Mouse (Mus musculus) common myeloid progenitor, adult 5-6 weeks (primary cell): ENCODE data around the gene Coro7. TPM values are rescaled to one million over a fixed set of nuclear protein-coding genes. Genes with fewer than 3 reads are reported as not detected.
"Not testable (repeated sequence)": the region's sequence is repeated elsewhere in the genome, so short reads cannot be mapped to it uniquely, and the experiment has no call there.

ENCODE experiments used
- ATAC-seq: replicated peaks from 2 replicates; pipeline ENCODE4 v1.8.0; 2016; ENCODE audit warnings: low read depth, mild to moderate bottlenecking, moderate TSS enrichment, inconsistent platforms; ENCODE audit not compliant: poor library complexity, severe bottlenecking
- total RNA-seq: library from RNA; stranded (forward); fragments of 200-1000, 187-1606 nt; gene quantifications from 2 replicates; pipeline ENCODE4 v1.2.3, GENCODE M21; 2017

Gene Coro7
- total RNA-seq, 1 experiment from 2014 or later = 35.4 TPM

DNA sequence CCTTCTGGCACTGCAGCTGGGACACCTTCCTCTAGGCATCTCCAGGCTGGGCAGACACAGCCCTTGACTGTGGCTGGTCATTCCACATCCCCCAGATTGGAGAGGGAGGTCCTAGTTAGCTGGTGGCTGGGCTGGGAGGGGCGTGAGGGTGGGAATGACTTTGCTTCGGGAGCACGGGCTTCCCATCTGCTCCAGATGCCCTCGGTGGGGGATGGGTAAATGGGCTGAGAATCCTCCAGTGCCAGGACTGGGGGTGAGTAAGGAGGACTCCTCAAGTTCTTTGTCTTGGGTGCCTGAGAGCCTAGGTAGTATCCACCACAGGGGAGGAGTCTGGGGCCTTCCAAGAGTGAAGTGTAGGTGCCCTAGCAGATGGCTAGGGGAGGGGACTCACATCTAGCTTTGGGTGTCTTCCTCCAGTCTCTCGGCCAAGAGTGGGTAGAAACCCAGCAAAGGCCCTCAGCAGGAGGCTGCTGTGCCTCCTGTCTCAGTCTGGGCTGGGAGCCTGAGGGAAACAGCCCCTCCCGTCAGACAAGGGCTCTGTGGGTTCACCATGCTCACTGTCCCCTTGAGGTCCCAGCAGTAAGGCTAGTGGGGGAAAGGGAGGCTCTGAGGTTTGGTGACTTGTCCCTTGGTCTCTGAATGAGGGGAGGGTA, 80.6 kb downstream of the Coro7 start:
- no peak for ATAC-seq

DNA sequence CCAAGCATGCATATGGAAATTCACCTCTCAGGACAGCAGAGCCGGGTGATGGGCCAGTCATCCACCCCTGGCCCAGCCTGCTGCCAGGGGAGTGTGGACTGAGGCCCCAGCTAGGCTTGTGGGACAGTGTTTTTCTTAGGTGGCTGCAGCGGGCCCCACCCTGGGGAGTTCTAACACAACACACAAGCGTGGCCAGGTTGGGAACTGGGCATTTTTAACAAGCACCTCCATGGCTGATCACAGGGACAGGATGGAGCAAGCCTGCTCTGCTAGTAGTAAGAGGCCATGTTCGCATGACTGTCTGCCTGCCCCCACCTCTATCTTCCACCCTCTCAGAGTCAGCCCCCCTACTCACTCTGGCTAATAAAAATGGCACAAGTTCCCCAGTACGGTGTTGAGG, 81.5 kb downstream of the Coro7 start:
- ATAC-seq = no peak

DNA sequence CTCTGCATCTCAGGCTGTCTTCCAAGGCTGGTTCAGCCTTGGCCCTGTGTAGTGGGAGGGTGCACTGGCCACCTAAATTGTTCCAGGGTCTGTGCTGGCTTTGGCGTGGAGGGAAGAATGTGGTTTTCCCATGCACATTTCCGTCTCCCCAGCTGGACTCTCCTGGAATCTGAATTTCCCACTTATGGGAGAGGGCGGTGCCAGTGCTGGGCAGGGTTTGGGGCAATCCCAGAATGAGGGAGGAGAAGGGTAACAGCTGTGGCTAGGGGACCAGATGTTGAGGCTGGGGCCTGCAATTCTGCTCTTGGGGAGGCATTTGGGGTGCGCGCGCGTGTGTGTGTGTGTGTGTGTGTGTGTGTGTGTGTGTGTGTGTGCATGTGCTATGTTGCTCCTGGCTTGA, 82.3 kb downstream of the Coro7 start:
- no peak for ATAC-seq

DNA sequence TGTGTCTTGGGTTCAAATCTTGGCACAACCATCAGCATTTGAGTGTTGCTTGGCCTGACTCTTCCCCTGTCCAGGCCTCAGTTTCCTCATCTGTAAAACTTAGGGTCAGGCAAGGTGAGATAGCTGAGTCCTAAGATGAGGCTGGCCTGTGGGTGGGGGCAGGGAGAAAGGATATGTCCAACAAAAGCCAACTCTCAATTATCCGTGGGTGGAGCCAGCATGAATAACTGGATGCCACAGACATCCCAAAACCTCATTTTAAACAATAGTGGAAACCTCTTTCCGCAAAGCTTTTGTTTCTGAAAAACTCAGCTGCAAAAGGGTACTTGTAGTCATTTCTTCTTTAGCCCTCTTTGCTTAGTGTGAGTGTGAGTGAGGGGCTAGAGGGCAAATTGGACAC, 82.7 kb downstream of the Coro7 start:
- ATAC-seq = no peak

DNA sequence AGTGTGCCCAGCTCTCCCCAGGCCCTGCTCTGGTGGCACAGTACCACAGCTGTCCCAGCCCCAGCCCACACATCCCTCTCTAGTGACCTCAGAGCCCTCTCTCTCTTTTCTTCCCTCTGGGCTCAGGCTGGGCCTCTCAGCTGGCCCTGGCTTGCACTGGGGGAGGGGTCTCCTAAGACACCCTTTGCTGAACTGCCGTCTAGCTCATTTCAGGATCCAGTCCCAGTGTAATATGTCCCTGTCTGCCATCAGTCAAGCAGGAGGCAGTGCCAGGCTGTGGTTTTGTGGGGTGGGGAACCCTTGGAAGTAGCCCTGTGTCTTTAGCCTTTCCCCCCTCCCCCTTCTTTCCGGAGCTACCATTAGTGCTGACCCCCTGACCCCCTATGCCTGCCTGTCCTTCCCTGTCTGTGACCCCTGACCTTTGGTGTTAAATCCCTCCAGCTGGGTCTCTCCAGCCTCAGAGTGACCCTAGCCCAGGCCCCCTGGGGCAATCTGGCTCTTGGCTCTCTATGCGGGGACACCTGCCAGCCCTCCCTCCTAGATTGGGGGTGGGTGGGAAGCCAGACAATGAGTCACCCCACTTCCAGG, 83.3 kb downstream of the Coro7 start:
- no peak for ATAC-seq

DNA sequence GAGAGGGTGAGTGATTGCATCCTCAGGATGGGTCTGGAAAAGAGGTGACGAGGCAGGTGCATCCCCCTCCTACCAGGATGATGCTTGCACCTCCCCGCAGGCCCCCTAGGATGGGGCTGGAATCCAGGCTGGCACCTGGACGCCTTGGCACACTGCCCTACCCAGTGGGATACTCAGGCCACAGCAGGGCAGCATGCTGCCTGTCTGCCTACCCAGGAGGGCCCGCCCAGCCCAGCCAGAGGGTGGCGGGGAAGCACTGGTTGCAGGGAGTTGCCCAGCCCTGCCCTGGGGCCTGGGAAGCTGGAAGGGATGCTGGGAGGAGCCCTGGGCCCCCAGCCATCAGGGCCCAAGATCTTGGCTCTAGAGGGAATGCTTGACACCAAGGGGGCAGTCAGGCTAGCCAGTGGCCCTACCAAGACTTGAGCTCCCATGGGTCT, 84.0 kb downstream of the Coro7 start:
- no peak for ATAC-seq

DNA sequence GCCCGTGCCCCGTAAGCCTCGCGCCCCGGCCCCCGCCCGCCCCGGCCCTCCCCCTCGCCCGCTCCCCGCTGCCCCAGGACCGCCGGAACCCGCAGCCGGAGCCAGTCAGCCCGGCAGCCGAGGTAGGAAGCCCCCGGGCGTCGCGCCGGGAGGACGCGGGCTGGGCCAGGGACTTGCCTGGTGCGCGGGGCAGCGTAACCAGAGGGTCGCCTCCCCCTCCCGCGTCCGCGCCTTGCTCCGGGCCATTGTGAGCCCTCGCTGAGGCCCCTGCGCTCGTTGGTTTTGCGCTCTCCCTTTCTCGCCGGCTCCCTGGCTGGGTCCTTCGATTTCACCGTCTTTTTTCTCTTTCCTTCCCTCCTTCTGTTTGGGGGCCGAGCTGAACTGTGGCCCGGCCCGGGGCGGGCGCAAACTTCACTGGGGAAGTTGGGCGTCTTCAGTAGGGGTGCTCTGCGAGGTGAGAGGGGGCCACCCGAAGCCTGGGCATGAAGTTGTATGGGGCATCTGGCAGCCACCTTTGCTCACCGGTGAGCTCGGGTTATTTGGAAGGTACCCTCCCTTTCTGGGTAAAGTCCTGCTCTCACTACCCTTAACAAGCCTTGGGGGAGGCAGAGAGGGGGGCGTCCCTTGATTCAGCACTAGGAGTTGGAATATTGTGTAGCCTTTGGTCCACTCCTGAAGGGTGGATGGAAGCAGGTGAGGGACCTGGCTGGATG, 84.6 kb downstream of the Coro7 start:
- ATAC-seq = no peak; the same call in 1 of the 2 replicates

DNA sequence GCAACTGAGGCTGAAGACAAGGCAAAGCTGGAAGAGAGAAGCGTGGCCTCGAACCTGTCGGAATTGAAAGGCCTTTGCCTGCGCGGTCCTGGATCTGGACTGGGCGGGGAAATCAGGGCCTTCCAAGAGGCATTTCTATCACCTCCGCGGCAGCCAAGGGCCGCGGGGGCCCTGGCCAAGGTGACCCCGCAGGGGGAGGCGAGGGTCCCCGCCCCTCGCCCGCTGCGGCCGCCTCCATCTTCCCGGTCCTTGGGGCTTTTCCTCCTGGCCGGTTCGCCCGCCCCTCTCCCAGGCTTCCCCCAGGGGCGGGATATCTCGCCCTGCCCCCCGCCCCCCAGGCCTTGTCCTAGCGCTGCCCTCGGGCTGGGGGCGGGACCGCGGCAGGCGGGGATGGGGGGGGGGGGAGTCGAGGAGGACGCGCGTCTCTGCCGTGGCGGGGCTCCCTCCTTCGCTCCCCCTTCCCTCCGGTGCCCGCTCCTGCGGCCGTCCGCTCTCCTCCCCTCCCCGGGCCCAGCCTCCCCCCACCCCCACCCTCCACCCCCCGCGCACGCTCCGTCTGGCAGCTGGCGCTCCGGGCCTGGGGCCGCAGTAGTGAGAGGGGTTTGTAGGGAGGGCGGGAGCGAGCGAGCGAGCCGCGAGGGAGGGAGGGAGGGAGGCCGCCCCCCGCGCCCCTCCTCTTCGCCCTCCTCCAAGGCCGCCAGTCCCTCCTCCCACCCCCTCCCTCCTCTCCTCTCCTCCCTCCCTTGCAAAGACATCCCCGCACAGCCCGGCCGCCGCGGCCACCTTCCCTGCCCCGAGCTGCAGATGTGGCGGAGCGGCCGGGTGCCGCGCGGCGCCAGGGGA, 85.4 kb downstream of the Coro7 start, which contains the start of gene Glis2:
Glis2 (plus strand) TSS at position 743 of the 843 bp plus-strand sequence.
- ATAC-seq = peak; percentile 28

DNA sequence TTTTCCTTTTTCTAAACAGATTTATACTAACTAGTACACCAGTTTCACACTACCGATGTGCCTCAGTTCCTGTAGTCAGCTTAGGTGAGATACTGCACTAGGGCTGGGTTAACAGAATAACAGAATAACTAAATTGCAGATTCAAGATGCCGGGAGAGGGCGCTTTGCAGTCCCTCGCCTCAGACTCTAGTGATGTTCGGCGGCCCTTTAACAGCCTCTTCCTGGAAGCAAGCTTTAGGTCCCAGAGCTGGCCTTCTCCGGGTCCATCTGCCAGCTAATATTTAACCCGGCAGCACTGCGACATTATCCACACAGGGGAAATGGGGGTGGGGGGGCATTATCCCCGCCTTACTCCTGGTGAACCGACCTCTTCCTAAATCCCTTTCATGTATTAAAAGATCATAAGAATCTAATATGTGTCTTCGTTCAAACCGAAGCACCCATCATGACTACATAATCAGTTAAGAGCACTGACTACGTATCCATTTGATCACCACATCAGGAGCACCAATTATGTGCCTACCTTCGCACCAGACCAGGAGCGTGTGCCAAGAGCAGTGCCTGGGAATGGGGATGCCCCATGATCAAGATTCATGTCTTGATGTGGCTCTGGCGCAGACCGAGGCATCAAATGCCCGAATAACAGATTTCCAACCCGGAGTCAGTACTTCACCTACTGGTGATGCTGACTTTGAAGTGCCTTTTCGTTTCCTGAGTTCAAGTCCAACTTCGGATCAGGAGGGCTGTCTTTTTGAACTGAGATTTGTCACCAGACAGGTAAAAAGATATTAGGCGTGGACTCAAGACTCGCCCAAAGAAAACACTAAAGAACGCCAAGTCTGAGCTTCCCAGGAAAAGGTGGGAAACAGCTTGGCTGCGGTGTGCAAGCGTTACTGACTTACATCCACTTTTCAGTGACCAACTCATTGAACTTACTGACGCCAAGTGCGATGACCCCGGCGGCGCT, 86.4 kb downstream of the Coro7 start:
- ATAC-seq = peak; percentile 51

DNA sequence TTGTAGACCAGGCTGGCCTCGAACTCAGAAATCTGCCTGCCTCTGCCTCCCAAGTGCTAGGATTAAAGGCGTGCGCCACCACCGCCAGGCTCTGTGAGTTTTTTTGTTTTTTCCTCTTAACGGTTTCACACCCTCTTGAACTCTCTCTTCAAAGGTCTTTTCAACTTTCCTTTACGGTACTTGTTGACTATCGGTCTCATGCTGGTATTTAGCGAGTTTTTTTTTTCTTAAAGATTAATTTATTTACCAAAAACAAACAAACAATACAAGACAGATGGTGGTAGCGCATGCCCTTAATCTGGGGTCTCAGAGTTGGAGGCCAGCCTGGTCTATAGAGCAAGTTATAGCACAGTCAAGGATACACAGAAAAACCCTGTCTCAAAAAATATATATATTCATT, 89.3 kb downstream of the Coro7 start:
- ATAC-seq = no peak

DNA sequence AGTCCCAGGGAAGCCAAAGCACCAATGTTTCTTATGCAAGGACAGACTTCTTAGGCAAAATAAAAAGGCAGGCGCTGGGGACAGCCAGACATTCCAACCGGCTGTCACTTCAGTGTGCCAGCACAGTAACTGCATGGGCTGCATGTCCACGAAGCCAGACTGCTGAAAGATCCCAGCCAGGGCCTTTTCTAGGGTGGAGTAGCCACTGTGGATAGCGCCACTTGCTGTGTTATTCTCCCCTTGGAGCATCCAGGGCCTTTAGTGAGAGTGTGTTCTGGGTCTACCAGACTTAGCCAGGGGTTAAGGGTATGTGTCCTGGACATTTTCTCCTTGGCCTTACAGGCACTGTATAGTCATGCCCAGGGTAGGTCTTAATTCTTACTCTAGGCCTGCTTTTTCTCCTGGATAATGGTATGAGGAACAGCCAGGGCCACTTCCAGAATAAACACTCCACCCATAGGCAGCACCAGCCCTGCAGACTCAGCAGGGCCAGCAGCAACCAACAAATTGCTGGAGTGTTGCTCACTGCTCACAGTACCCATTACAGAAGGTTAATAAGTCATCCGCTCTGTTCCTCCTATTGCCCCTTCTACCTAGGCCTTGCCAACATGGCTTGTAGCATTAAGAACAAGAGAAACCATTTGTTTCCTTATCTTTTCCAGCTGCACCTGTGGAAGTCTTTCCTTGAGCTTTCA, 91.9 kb downstream of the Coro7 start:
- no peak for ATAC-seq

DNA sequence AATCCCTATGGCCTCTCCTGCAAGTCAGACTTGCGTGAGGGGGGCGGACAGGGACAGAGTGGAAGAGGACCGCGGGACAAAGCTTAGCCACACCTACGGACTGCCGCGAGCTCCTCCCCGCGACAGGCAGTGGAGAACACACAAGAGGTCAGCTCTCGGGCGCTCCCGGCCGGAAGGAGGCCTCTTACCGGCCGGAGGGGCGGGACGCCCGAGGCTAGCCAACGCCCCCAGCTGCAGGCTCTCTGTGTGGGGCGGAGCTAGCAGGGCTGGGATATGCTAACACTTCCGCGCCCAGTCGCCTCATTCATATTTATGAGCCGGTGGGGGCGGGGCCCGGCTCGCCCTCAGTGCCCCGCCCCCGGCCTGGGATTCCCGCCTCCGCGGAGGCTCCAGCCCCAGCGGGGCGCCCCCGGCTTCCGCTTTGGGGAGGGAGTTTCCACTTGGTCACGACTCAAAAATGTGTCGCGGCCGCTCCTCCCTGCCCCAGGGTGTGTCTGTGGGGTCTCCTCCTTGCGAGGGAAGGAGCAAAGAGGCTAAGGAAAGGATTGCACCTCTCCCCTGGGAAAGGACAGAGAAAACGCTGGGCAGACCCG, 93.0 kb downstream of the Coro7 start:
- peak; percentile 94 for ATAC-seq

DNA sequence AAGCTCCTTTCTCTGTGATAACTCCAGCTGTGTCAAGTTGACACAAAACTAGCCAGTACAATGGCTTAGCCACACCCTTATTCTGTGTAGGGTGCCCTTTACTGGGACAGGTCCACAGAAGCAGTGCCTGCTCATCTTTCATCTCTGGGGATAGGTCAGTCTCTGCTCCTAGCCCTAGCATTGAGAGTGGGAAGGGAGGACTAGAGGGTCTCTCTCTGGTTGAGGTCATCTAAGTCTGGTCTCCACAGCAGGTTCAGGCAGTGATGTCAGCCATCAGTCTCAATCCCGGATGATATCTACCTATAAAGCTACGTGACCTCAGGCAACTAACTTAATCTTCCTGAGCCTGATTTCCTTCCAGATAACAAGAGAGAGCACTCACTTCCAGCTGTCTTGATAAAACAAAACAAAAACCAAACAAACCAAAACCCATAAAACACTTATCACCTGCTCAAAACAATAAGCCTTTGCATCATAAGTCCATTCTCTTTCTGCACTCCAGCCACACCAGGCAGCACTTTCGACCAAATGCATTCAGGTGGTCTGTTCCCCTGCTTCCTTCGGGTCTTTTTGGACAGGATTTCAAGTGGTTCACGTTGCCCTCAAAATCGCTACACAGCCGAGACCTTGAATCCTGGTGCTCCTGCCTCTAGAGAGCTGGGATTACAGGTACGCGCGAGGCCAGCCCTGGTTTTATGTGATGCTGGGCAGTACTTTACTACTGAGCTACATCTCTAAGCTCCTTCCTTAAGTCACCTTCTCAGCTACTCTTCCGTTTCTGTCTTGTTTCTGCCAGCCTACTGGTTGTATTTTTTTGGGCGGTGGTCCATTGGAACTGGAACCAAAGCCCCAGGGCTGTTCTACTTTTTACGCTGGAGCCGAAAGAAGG, 93.7 kb downstream of the Coro7 start:
- peak; percentile 4; the same call in 1 of the 2 replicates for ATAC-seq

DNA sequence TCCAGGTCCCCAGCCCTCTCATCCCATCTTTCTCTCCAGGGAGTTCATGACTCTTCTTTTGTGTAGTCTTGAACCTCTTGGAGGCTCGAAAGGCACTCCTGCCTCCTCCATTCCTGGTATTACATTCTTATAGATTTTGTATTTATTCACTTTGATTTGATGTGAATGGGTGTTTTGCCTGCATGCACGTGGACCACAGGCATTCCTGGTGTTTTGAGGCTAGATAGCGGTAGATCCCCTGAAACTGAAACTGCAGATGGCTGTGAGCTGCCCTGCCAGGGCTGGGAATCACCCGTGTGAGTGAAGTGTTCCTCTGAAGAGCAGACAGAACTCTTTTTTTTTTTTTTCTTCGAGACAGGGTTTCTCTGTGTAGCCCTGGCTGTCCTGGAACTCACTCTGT, 95.1 kb downstream of the Coro7 start:
- ATAC-seq = no peak

DNA sequence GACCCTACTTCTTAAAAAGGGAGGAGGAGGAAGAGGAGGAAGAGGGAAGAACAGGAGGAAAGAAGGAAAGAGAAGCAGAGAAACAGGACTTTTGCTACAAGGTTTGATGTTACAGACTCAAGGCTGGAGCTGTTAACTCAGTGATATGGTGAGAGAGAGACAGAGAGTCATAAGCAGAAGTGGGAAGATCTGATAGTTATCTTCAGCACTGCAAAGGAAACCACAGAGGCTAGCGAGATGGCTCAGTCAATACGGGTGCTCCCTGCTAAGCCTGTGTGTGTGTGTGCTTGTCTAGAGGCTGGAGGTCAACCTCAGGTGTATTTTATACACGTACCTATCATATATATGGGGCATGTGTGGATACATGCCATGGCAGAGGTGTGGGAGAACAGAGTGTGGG, 95.8 kb downstream of the Coro7 start:
- peak; percentile 59 for ATAC-seq

DNA sequence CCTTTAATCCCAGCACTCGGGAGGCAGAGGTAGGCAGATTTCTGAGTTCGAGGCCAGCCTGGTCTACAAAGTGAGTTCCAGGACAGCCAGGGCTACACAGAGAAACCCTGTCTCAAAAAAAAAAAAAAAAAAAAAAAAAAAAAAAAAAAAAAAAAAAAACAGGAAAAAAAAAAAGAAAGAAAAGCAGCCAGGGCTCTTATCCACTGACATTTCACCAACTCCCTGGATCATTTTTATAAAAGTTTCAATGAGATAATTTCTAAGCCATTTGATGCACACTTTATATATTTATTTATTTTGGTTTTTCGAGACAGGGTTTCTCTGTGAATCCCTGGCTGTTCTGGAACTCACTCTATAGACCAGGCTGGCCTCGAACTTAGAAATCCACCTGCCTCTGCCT, 98.4 kb downstream of the Coro7 start:
- ATAC-seq = not testable (repeated sequence)

DNA sequence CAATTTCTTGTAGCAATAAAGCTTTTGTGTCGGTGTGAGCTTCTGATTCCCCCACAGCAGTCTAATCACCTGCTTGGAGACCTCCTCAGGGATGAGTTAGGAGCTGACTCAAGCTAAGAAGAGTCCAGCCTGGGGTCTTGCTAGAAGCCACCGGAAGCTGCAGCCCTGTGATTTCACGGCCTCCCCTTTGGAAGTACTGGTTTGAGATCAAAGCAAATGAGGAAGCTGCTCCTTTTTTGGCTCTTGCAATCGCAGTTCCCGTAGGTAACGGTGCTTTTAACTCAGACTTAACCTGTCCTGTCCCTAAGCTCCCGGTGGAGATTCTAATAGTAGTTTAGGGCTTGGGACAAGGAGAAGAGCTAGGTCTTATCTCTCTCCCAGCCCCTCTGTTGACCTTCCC, 100.9 kb downstream of the Coro7 start:
- 0 out of 2 replicates have a peak, but pooled peaks have one; percentile 20 for ATAC-seq
